9 mouse cellular contexts compared by ENCODE assay signal in the genomic region with DNA sequence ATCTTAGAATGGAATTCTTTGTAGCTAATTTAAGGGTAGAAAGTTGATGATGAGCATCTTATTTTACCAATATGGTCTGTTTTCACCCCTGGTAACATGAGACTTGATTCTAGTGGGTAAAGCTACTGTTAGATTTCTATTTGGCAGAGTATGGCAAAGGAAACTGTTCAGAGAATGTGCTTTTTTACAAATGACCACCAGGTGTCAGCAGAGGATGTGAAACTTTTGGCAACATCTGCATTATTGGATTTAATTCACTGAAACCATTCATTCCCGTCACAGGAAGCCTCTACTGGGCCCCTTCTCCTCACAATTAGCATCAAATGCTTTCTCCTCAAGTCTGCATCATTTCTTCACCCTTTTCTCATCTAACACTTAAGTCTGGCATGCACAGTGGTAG.
DNase-seq lines count a peak whose midpoint lies in the region; ATAC-seq and TF ChIP-seq lines count a peak whose summit lies in the region.
"Had no signal": no experiment of that assay in that cellular context is flagged by ENCODE, and none has a peak within 500 bp of the region (broad histone marks: within the 10 kb centered on the region; RNA-seq: fewer than 3 reads in every experiment).

No protein-coding gene starts in this region.

- H3K27ac ChIP-seq in hindbrain, embryonic 16.5 days (ENCODE audit: low read depth, low read length) = no peak overlapping the region
- H3K27ac ChIP-seq in hindbrain, embryonic 12.5 days = no peak overlapping the region
- no peak overlapping the region for H3K27ac ChIP-seq in CH12.LX (ENCODE audit: insufficient read depth, low read depth)
- no peak overlapping the region for H3K27ac ChIP-seq in stomach, postnatal 0 days (replicated peaks)
- H3K27ac ChIP-seq: limb, embryonic 15.5 days had no signal

- H3K4me3 ChIP-seq in hindbrain, embryonic 16.5 days (ENCODE audit: low read length) = no peak overlapping the region
- H3K4me3 ChIP-seq in hindbrain, embryonic 12.5 days = no peak overlapping the region
- no peak overlapping the region for H3K4me3 ChIP-seq in CH12.LX (replicated peaks in 1 of 3; ENCODE audit: low read depth in 2 of 3, low read length in 2 of 3, poor library complexity in 1 of 3)
- no peak overlapping the region for H3K4me3 ChIP-seq in stomach, postnatal 0 days (ENCODE audit: low read depth, low read length)
- H3K4me3 ChIP-seq: limb, embryonic 15.5 days had no signal

- dilution Hi-C loops in CH12.LX (cut with MboI; ENCODE audit: extremely low pct_ligation_motif_present, extremely low pct_unique_long_range_greater_than_20kb, low sequenced_read_pairs) = no loop called here

- H3K4me1 ChIP-seq in hindbrain, embryonic 16.5 days (ENCODE audit: control insufficient read depth, insufficient read depth, low read depth, low read length) = peaks cover 2% of the 10 kb centered on the region; the same call in 1 of the 2 replicates
- no peaks in the 10 kb centered on the region for H3K4me1 ChIP-seq in hindbrain, embryonic 12.5 days
- no peaks in the 10 kb centered on the region for H3K4me1 ChIP-seq in CH12.LX (ENCODE audit: control insufficient read depth in 1 of 2, insufficient read depth in 2 of 2)
- no peaks in the 10 kb centered on the region for H3K4me1 ChIP-seq in stomach, postnatal 0 days (replicated peaks; ENCODE audit: control insufficient read depth, insufficient read depth)
- H3K4me1 ChIP-seq: limb, embryonic 15.5 days had no signal

- ATAC-seq in hindbrain, embryonic 16.5 days = 0 out of 2 replicates have a peak, but pooled peaks have one; percentile 32
- no peak for ATAC-seq in hindbrain, embryonic 12.5 days (ENCODE audit: low FRiP score)
- no peak for ATAC-seq in stomach, postnatal 0 days (ENCODE audit: low FRiP score, low TSS enrichment)
- ATAC-seq in granulocyte monocyte progenitor cell, adult 5-6 weeks (replicated peaks; ENCODE audit: poor library complexity, severe bottlenecking) = no peak

- H3K36me3 ChIP-seq in hindbrain, embryonic 16.5 days (ENCODE audit: control insufficient read depth, insufficient read depth, low read length) = no peaks in the 10 kb centered on the region
- no peaks in the 10 kb centered on the region for H3K36me3 ChIP-seq in hindbrain, embryonic 12.5 days
- H3K36me3 ChIP-seq in CH12.LX (replicated peaks in 1 of 2; ENCODE audit: control insufficient read depth in 1 of 2, insufficient read depth in 1 of 2, low read length in 1 of 2) = no peaks in the 10 kb centered on the region
- no peaks in the 10 kb centered on the region for H3K36me3 ChIP-seq in stomach, postnatal 0 days (ENCODE audit: control insufficient read depth, insufficient read depth, low read length)
- H3K36me3 ChIP-seq: limb, embryonic 15.5 days had no signal

- peak; percentile 58 for TF ChIP-seq RAD21 in CH12.LX (IDR thresholded peaks at IDR 0.05; ENCODE audit: low read depth, low read length)

- 12% methylated on average over 1 of the region's 1 CpGs for WGBS in hindbrain, embryonic 16.5 days
- WGBS in hindbrain, embryonic 12.5 days = 21% methylated on average over 1 of the region's 1 CpGs
- 6% methylated on average over 1 of the region's 1 CpGs for WGBS in stomach, postnatal 0 days

- no peaks in the 10 kb centered on the region for H3K9me3 ChIP-seq in hindbrain, embryonic 16.5 days (ENCODE audit: control insufficient read depth, low read length)
- no peaks in the 10 kb centered on the region for H3K9me3 ChIP-seq in hindbrain, embryonic 12.5 days (replicated peaks)
- no peaks in the 10 kb centered on the region for H3K9me3 ChIP-seq in CH12.LX (replicated peaks; ENCODE audit: low read length)
- no peaks in the 10 kb centered on the region for H3K9me3 ChIP-seq in stomach, postnatal 0 days (ENCODE audit: control insufficient read depth, low read length)
- H3K9me3 ChIP-seq: limb, embryonic 15.5 days had no signal

- no peak for TF ChIP-seq EP300 in CH12.LX (IDR thresholded peaks at IDR 0.05; ENCODE audit: low read length)
- no peak for TF ChIP-seq EP300 in stomach, postnatal 0 days (optimal IDR thresholded peaks at IDR 0.05)

- H3K79me2 ChIP-seq in CH12.LX (replicated peaks; ENCODE audit: control insufficient read depth, extremely low read depth, insufficient read depth, poor library complexity, severe bottlenecking) = no peaks in the 10 kb centered on the region

- no peak for TF ChIP-seq POLR2A in CH12.LX (IDR thresholded peaks at IDR 0.05; ENCODE audit: low read depth, low read length)

- H3K27me3 ChIP-seq in hindbrain, embryonic 16.5 days (replicated peaks; ENCODE audit: control insufficient read depth, insufficient read depth, low read length) = no peaks in the 10 kb centered on the region
- H3K27me3 ChIP-seq in hindbrain, embryonic 12.5 days = no peaks in the 10 kb centered on the region
- H3K27me3 ChIP-seq in CH12.LX (replicated peaks) = no peaks in the 10 kb centered on the region
- no peaks in the 10 kb centered on the region for H3K27me3 ChIP-seq in stomach, postnatal 0 days (ENCODE audit: control insufficient read depth, insufficient read depth, low read length)
- H3K27me3 ChIP-seq: limb, embryonic 15.5 days had no signal

- DNase-seq in 3T3-L1 (ENCODE audit: low read depth, low spot score) = peak; percentile 79
- peak; percentile 33 for DNase-seq in CH12.LX (ENCODE audit: extremely low read depth)
- DNase-seq in forelimb bud, embryonic 11.5 days (ENCODE audit: low read depth, low spot score) = peak; percentile 46
- no peak for DNase-seq in stomach, postnatal 0 days (ENCODE audit: low spot score)
- DNase-seq in ovary, postnatal 10 days (ENCODE audit: low spot score) = no peak

- no peak overlapping the region for H3K4me2 ChIP-seq in hindbrain, embryonic 16.5 days (ENCODE audit: low read length)
- no peak overlapping the region for H3K4me2 ChIP-seq in hindbrain, embryonic 12.5 days (replicated peaks)
- H3K4me2 ChIP-seq in CH12.LX (ENCODE audit: insufficient read depth, low read depth, poor library complexity, severe bottlenecking) = no peak overlapping the region
- H3K4me2 ChIP-seq in stomach, postnatal 0 days (replicated peaks; ENCODE audit: low read depth) = no peak overlapping the region
- H3K4me2 ChIP-seq: limb, embryonic 15.5 days had no signal

- in situ Hi-C loops in CH12.LX (cut with MboI; ENCODE audit: low pct_ligation_motif_present, low pct_unique_long_range_greater_than_20kb, low sequenced_read_pairs) = no loop called here

- TF ChIP-seq CTCF in CH12.LX (conservative IDR thresholded peaks at IDR 0.05 in 1 of 2, IDR thresholded peaks at IDR 0.05 in 1 of 2; ENCODE audit: low read depth in 2 of 2, low read length in 2 of 2) = peak; percentile 14 to 56; a peak in 2 of 4 replicates
- peak; percentile 77 for TF ChIP-seq CTCF in stomach, postnatal 0 days (IDR thresholded peaks at IDR 0.05; ENCODE audit: low read depth)

- H3K9ac ChIP-seq in hindbrain, embryonic 16.5 days (ENCODE audit: low read depth, low read length) = no peak overlapping the region
- H3K9ac ChIP-seq in hindbrain, embryonic 12.5 days = no peak overlapping the region
- no peak overlapping the region for H3K9ac ChIP-seq in CH12.LX (ENCODE audit: insufficient read depth, low read depth)
- H3K9ac ChIP-seq in stomach, postnatal 0 days (ENCODE audit: low read length) = no peak overlapping the region
- H3K9ac ChIP-seq: limb, embryonic 15.5 days had no signal

TF ChIP-seq in CH12.LX, 34 proteins besides CTCF, POLR2A, EP300 and RAD21:
- TF ChIP-seq MAX (IDR thresholded peaks at IDR 0.05; ENCODE audit: low read length) (no peak), GABPA (IDR thresholded peaks at IDR 0.05; ENCODE audit: insufficient replicate concordance, low read depth, low read length) (no peak), ETS1 (conservative IDR thresholded peaks at IDR 0.05; ENCODE audit: low read depth, low read length) (no peak), KAT2A (IDR thresholded peaks at IDR 0.05; ENCODE audit: insufficient replicate concordance, low read length) (no peak), RCOR1 (conservative IDR thresholded peaks at IDR 0.05; ENCODE audit: low read depth, low read length) (no peak), SMC3 (IDR thresholded peaks at IDR 0.05; ENCODE audit: low read depth, low read length) (peak; percentile 33)

Comparison
In these comparisons a context has a peak if more than half of its experiments do, and no peak if none do; other contexts are left out.
1. DNase-seq: peak in 3T3-L1 (single experiment), CH12.LX (single experiment) and forelimb bud, embryonic 11.5 days (single experiment); none in stomach, postnatal 0 days (single experiment) and ovary, postnatal 10 days (single experiment).